Mouse (Mus musculus) kidney, adult 2 months (tissue): Measurements from ENCODE around the gene Cyfip2. TPM values are rescaled to one million over a fixed set of nuclear protein-coding genes. Genes with fewer than 3 reads are reported as not detected.
A peak's percentile ranks its signal among the peaks of the same experiment; 100 is the strongest.

ENCODE experiments used
- DNase-seq: peaks from one replicate; pipeline ENCODE4 v3.0.0; 2021
- H3K27ac ChIP-seq: fragments of 200-500 bp; 2 replicates; pipeline ENCODE4 v1.5.1; 2012; ENCODE audit warnings: low read depth, low read length, control low read depth, inconsistent platforms; ENCODE audit not compliant: insufficient read depth
- H3K27me3 ChIP-seq: fragments of 200-500 bp; replicated peaks from 2 replicates; pipeline ENCODE4 v1.6.1; 2012; ENCODE audit warnings: mild to moderate bottlenecking, moderate library complexity, low read length, inconsistent platforms; ENCODE audit not compliant: control insufficient read depth, insufficient read depth
- H3K36me3 ChIP-seq: fragments of 200-500 bp; 2 replicates; pipeline ENCODE4 v1.6.1; 2012; ENCODE audit warnings: mild to moderate bottlenecking, moderate library complexity, low read length, inconsistent platforms; ENCODE audit not compliant: control insufficient read depth, insufficient read depth
- H3K4me1 ChIP-seq: fragments of 200-500 bp; 2 replicates; pipeline ENCODE4 v1.6.1; 2011; ENCODE audit warnings: low read length; ENCODE audit not compliant: control insufficient read depth, insufficient read depth
- H3K4me3 ChIP-seq: fragments of 200-500 bp; 2 replicates; pipeline ENCODE4 v1.5.1; 2011; ENCODE audit warnings: mild to moderate bottlenecking, low read depth, low read length, control low read depth; ENCODE audit not compliant: insufficient read depth
- CTCF ChIP-seq: fragments of 200-500 bp; conservative IDR thresholded peaks from 2 replicates; pipeline ENCODE4 v1.5.1; 2011; ENCODE audit warnings: low read depth, mild to moderate bottlenecking, control low read depth, low read length, moderate library complexity, mixed read lengths; ENCODE audit not compliant: insufficient read depth, insufficient read length
- POLR2A ChIP-seq: fragments of 200-500 bp; IDR thresholded peaks from one replicate; pipeline ENCODE4 v1.6.1; 2011; ENCODE audit warnings: low read depth, low read length, control low read depth
- WGBS: fragments of 180-500 bp; shearing (Covaris S2); methylation state at CpG from one replicate; pipeline ENCODE4 v1.1.7; 2018; 5-methylcytosine and 5-hydroxymethylcytosine counted together
- polyA plus RNA-seq: library from polyadenylated mRNA; depleted of rRNA; stranded (reverse); fragments of >200 nt; gene quantifications from 2 replicates; pipeline ENCODE4 v1.2.3, GENCODE M21; 2012

Cyfip2 gene
- polyA plus RNA-seq, 1 experiment, result 71.1 TPM

DNA sequence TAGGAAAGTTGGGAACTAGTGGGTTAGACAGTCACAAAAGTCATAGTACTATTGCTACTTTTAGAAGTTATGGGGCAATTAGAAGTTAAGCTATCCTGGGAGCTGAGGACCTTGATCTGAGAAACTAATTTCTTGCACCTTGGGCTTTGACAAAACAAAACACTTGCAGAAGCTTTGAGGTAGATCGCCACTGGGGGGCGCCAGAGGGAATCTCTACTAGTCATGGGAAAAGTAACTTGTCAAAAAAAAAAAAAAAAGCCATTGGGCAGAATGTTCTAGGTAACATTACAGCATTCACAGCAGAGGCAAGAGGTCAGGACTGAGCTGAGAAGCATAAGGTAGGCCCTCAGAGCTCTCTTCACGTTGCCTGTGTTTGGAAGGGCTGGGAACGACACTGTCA, 75.7 kb downstream of the Cyfip2 start:
- 40% methylated on average over 4 of the region's 4 CpGs for WGBS
- Histone ChIP-seq H3K36me3 (peaks cover 1% of the 10 kb centered on the region; the same call in 1 of the 2 replicates), H3K27me3 (no peaks in the 10 kb centered on the region), H3K27ac (no peak overlapping the region), H3K4me3 (no peak overlapping the region), H3K4me1 (no peaks in the 10 kb centered on the region)
- peak; percentile 74 for DNase-seq
- TF ChIP-seq CTCF, result no peak; the same call in 1 of the 2 replicates
- TF ChIP-seq POLR2A, result no peak

DNA sequence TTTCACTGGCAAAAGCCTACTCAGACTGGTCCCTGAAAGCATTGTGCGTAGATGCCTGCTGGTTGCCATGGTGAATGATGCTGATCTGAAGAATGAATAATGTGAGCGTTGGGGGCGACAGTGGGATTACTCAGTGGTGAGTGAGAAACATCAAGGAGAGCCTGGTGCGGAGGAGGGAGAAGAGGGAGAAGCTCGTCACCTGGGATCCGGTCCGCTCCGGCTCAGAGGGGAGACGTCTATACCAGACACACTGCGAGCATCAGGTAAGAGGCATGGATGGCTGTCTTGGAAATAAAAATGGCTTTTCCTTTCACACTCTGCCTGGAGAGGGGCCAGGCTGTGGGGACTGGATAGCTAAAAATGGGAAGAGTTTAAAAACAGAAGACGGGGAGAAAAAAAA, 77.3 kb downstream of the Cyfip2 start, which contains the start of gene Fndc9:
Gene Fndc9 (plus strand): TSS at position 198 of the 400 bp plus-strand sequence.
- TF ChIP-seq CTCF (no peak), POLR2A (no peak)

DNA sequence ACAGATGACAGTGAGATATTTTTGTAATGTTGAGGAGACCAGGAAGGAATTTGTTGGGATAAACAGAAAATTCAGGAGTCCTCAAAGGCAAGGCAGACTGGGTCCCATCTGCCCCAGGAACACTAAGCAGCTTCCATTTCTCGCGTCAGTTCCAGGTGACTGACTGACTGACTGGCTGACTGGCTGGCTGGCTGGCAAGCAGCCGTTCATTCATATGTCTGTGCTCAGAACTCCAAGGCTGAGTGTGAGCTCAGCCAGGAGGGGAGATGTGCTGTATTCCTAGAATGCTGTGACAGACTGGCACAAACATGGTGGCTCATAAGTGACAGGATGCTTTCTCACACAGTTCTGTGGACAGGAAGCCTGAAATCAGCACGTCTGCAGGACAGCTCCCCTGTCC, 78.7 kb downstream of the Cyfip2 start:
- TF ChIP-seq POLR2A (no peak), CTCF (no peak)
- Histone ChIP-seq H3K27me3 (no peaks in the 10 kb centered on the region), H3K4me1 (no peaks in the 10 kb centered on the region), H3K27ac (no peak overlapping the region), H3K36me3 (peaks cover 3% of the 10 kb centered on the region), H3K4me3 (no peak overlapping the region)
- 50% methylated on average over 4 of the region's 4 CpGs for WGBS
- no peak for DNase-seq

More for the DNA sequence above, 77.3 kb downstream of the Cyfip2 start, which contains the start of gene Fndc9:
- no peak within 1 kb of the TSS for H3K27ac ChIP-seq
- DNase-seq, result no peak
- 86% methylated on average over 11 of the region's 11 CpGs for WGBS
- no peaks in the 10 kb centered on the region for H3K4me1 ChIP-seq
- H3K27me3 ChIP-seq, result no peaks in the 10 kb centered on the region
- no peak within 1 kb of the TSS for H3K4me3 ChIP-seq
- H3K36me3 ChIP-seq, result peaks cover 3% of the 10 kb centered on the region

DNA sequence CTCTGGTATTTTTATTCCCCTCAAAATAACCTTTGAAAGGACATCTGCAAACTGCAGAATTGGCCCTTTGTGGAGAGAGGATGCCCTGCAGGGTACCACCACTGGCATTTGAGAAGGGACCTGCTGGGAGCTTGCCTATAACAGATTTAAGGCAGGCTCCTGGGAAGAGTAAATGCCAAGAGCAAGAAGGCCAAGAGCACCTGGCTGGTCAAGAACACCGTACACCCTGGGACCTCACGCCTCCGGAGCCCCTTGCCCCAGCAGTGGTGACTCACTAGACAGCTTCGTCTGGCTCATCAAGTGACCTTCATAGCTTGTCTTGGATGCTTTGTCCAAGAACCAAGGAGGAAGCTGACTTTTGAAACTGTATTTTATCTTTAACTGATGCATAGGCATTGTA, 79.9 kb downstream of the Cyfip2 start:
- no peak overlapping the region for H3K4me3 ChIP-seq
- no peak for TF ChIP-seq CTCF
- TF ChIP-seq POLR2A, result no peak
- no peak for DNase-seq
- 93% methylated on average over 4 of the region's 4 CpGs for WGBS
- no peak overlapping the region for H3K27ac ChIP-seq
- no peaks in the 10 kb centered on the region for H3K4me1 ChIP-seq
- H3K36me3 ChIP-seq, result peaks cover 3% of the 10 kb centered on the region
- H3K27me3 ChIP-seq, result no peaks in the 10 kb centered on the region

DNA sequence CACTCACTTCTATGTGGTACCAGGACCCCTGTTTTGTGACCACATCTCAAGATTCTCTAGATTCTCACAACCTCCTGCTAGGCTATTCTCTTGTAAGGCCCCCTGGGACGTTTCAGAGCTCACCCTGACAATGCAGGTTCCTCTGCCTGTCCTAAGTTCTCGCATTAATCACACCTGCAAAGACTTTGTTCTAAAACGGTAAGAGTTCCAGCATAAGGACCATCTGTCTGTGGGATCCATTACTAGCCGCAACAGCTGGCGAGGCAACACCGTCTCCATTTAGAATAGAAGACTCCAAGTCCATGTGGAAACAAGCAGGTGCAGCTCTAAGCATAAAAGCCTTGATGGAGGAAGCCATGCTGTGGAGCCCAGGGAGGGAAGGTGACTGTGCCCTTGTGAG, 82.5 kb downstream of the Cyfip2 start:
- no peaks in the 10 kb centered on the region for H3K4me1 ChIP-seq
- H3K36me3 ChIP-seq, result peaks cover 2% of the 10 kb centered on the region
- WGBS, result 80% methylated on average over 6 of the region's 6 CpGs
- DNase-seq, result no peak
- H3K4me3 ChIP-seq, result no peak overlapping the region
- no peaks in the 10 kb centered on the region for H3K27me3 ChIP-seq
- TF ChIP-seq CTCF (no peak), POLR2A (no peak)
- H3K27ac ChIP-seq, result no peak overlapping the region

DNA sequence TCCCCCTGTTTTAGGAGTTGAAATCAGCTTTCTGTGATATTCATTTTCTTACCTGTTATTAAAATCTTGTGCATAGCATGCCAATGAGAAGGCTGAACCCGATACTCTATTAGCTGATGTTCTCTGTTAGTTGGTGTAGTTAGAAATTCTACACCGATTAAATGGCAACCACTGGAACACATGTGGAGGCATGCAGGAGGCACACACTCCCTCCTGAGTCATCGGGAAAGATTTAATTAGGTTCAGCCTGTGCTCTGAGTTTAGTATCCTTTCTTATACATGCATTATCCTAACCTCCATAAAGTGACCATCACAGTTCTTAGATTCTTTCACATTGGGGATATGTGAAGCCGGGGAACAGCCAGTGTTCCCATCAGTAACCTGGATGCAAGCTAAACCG, 87.3 kb downstream of the Cyfip2 start:
- Histone ChIP-seq H3K4me1 (no peaks in the 10 kb centered on the region), H3K27ac (no peak overlapping the region), H3K27me3 (no peaks in the 10 kb centered on the region), H3K36me3 (peaks cover 2% of the 10 kb centered on the region; the same call in 1 of the 2 replicates), H3K4me3 (no peak overlapping the region)
- no peak for DNase-seq
- 67% methylated on average over 5 of the region's 5 CpGs for WGBS
- TF ChIP-seq CTCF (no peak), POLR2A (no peak)

DNA sequence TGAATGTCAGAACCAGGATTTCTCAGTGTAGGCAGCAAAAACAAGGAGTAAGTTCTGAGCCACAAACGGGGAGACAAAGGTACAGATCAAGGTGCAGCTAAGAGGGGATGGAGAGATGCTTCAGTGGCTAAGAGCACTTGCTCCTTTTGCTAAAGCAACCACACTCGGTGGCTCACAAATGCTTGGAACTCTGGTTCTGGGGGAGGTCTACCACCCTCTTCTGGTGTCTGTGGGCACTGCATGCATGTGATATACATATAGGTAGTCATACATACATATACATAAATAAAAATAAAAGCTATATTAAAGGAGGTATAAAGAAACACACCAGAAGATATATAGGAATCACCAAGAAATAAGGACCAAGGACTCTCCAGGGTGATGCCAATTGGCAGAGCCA, 89.1 kb downstream of the Cyfip2 start:
- Histone ChIP-seq H3K27me3 (no peaks in the 10 kb centered on the region), H3K4me1 (no peaks in the 10 kb centered on the region), H3K4me3 (no peak overlapping the region), H3K27ac (no peak overlapping the region), H3K36me3 (peaks cover 2% of the 10 kb centered on the region; the same call in 1 of the 2 replicates)
- WGBS, result 85% methylated on average over 2 of the region's 2 CpGs
- DNase-seq, result no peak
- TF ChIP-seq CTCF (no peak), POLR2A (no peak)
